Mouse (Mus musculus): Measurements from ENCODE around the gene Aipl1. TPM values are rescaled to one million over a fixed set of nuclear protein-coding genes. Genes with fewer than 3 reads are reported as not detected.

The Aipl1 gene
- polyA plus RNA-seq, 1 experiment from 2014 or later: 1.6 TPM

Other genes starting within 250 kb of the Aipl1 start
- gene Pimreg, start 4.5 kb upstream of the Aipl1 start, polyA plus RNA-seq (2015; fragmentation: Nextera tagmentation; extraction: Ambion mirVana): 74.2 and 88.2 TPM in 2 replicates
- gene Pitpnm3, start 98.3 kb upstream of the Aipl1 start, polyA plus RNA-seq (2015; fragmentation: Nextera tagmentation; extraction: Ambion mirVana): 0.05 and 0.14 TPM in 2 replicates
- gene Gm43951, start 169.3 kb upstream of the Aipl1 start, polyA plus RNA-seq (2015; fragmentation: Nextera tagmentation; extraction: Ambion mirVana): 0.06 and 0.07 TPM in 2 replicates
- gene 4933427D14Rik, start 169.9 kb upstream of the Aipl1 start, polyA plus RNA-seq (2015; fragmentation: Nextera tagmentation; extraction: Ambion mirVana): 19.2 and 20.7 TPM in 2 replicates
- gene Txndc17, start 170.0 kb upstream of the Aipl1 start, polyA plus RNA-seq (2015; fragmentation: Nextera tagmentation; extraction: Ambion mirVana): 148 and 164 TPM in 2 replicates
- 50.1 and 52.1 TPM in 2 replicates for gene Med31, start 178.1 kb upstream of the Aipl1 start, polyA plus RNA-seq (2015; fragmentation: Nextera tagmentation; extraction: Ambion mirVana)
- not detected in 2 replicates for gene Slc13a5, start 229.7 kb upstream of the Aipl1 start, polyA plus RNA-seq (2015; fragmentation: Nextera tagmentation; extraction: Ambion mirVana)

All from thymus, postnatal 0 days (tissue).